Mouse (Mus musculus): ENCODE data around the gene Igdcc3. TPM values are rescaled to one million over a fixed set of nuclear protein-coding genes. Genes with fewer than 3 reads are reported as not detected.
A peak's percentile ranks its signal among the peaks of the same experiment; 100 is the strongest.

Igdcc3 gene
- polyA plus RNA-seq, 1 experiment, result not detected

- Histone ChIP-seq H3K9me3 (ENCODE audit: control insufficient read depth, low read length) (no peaks in the 10 kb centered on the region), H3K4me3 (replicated peaks) (no peak overlapping the region), H3K27me3 (ENCODE audit: control insufficient read depth) (peaks cover 55% of the 10 kb centered on the region), H3K4me1 (ENCODE audit: control insufficient read depth) (peaks cover 3% of the 10 kb centered on the region), H3K36me3 (ENCODE audit: control insufficient read depth) (no peaks in the 10 kb centered on the region)
- TF ChIP-seq GATA1 (IDR thresholded peaks at IDR 0.05; ENCODE audit: low read length) (no peak), TAL1 (IDR thresholded peaks at IDR 0.05; ENCODE audit: low read length) (no peak)
Measured at GRCm38 (mm10) chr9:65178336-65179213, 37.6 kb downstream of the Igdcc3 start.

GRCm38 (mm10) chr9:65179817-65180624, 39.0 kb downstream of the Igdcc3 start:
- no peaks in the 10 kb centered on the region for H3K36me3 ChIP-seq (ENCODE audit: control insufficient read depth)
- H3K4me1 ChIP-seq (ENCODE audit: control insufficient read depth), result peaks cover 3% of the 10 kb centered on the region
- H3K27me3 ChIP-seq (ENCODE audit: control insufficient read depth), result peaks cover 56% of the 10 kb centered on the region
- H3K4me3 ChIP-seq (replicated peaks), result no peak overlapping the region
- TF ChIP-seq TAL1 (IDR thresholded peaks at IDR 0.05; ENCODE audit: low read length) (no peak), GATA1 (IDR thresholded peaks at IDR 0.05; ENCODE audit: low read length) (no peak)
- no peaks in the 10 kb centered on the region for H3K9me3 ChIP-seq (ENCODE audit: control insufficient read depth, low read length)

GRCm38 (mm10) chr9:65188599-65188998, 47.6 kb downstream of the Igdcc3 start:
- Histone ChIP-seq H3K36me3 (ENCODE audit: control insufficient read depth) (no peaks in the 10 kb centered on the region), H3K27me3 (ENCODE audit: control insufficient read depth) (peaks cover 4% of the 10 kb centered on the region; the same call in 1 of the 2 replicates), H3K4me3 (replicated peaks) (no peak overlapping the region), H3K9me3 (ENCODE audit: control insufficient read depth, low read length) (no peaks in the 10 kb centered on the region), H3K4me1 (ENCODE audit: control insufficient read depth) (peaks cover 11% of the 10 kb centered on the region)
- no peak for TF ChIP-seq TAL1 (IDR thresholded peaks at IDR 0.05; ENCODE audit: low read length)
- TF ChIP-seq GATA1 (IDR thresholded peaks at IDR 0.05; ENCODE audit: low read length), result no peak

GRCm38 (mm10) chr9:65190306-65190705, 49.3 kb downstream of the Igdcc3 start:
- TF ChIP-seq GATA1 (IDR thresholded peaks at IDR 0.05; ENCODE audit: low read length) (no peak), TAL1 (IDR thresholded peaks at IDR 0.05; ENCODE audit: low read length) (no peak)
- no peak overlapping the region for H3K4me3 ChIP-seq (replicated peaks)
- H3K4me1 ChIP-seq (ENCODE audit: control insufficient read depth), result peaks cover 20% of the 10 kb centered on the region
- H3K36me3 ChIP-seq (ENCODE audit: control insufficient read depth), result no peaks in the 10 kb centered on the region
- H3K27me3 ChIP-seq (ENCODE audit: control insufficient read depth), result no peaks in the 10 kb centered on the region
- no peaks in the 10 kb centered on the region for H3K9me3 ChIP-seq (ENCODE audit: control insufficient read depth, low read length)

- H3K4me1 ChIP-seq (ENCODE audit: control insufficient read depth), result peaks cover 29% of the 10 kb centered on the region
- H3K4me3 ChIP-seq (replicated peaks), result no peak overlapping the region
- no peak for TF ChIP-seq GATA1 (IDR thresholded peaks at IDR 0.05; ENCODE audit: low read length)
- no peak for TF ChIP-seq TAL1 (IDR thresholded peaks at IDR 0.05; ENCODE audit: low read length)
- H3K27me3 ChIP-seq (ENCODE audit: control insufficient read depth), result no peaks in the 10 kb centered on the region
- no peaks in the 10 kb centered on the region for H3K9me3 ChIP-seq (ENCODE audit: control insufficient read depth, low read length)
- H3K36me3 ChIP-seq (ENCODE audit: control insufficient read depth), result no peaks in the 10 kb centered on the region
Measured at GRCm38 (mm10) chr9:65191389-65191754, 50.4 kb downstream of the Igdcc3 start.

GRCm38 (mm10) chr9:65191755-65192469, 50.9 kb downstream of the Igdcc3 start:
- Histone ChIP-seq H3K36me3 (ENCODE audit: control insufficient read depth) (no peaks in the 10 kb centered on the region), H3K4me1 (ENCODE audit: control insufficient read depth) (peaks cover 34% of the 10 kb centered on the region), H3K27me3 (ENCODE audit: control insufficient read depth) (no peaks in the 10 kb centered on the region), H3K4me3 (replicated peaks) (no peak overlapping the region), H3K9me3 (ENCODE audit: control insufficient read depth, low read length) (no peaks in the 10 kb centered on the region)
- TF ChIP-seq GATA1 (IDR thresholded peaks at IDR 0.05; ENCODE audit: low read length) (no peak), TAL1 (IDR thresholded peaks at IDR 0.05; ENCODE audit: low read length) (no peak)

GRCm38 (mm10) chr9:65193214-65193613, 52.2 kb downstream of the Igdcc3 start:
- H3K9me3 ChIP-seq (ENCODE audit: control insufficient read depth, low read length), result no peaks in the 10 kb centered on the region
- H3K4me1 ChIP-seq (ENCODE audit: control insufficient read depth), result peaks cover 46% of the 10 kb centered on the region
- no peaks in the 10 kb centered on the region for H3K27me3 ChIP-seq (ENCODE audit: control insufficient read depth)
- TF ChIP-seq TAL1 (IDR thresholded peaks at IDR 0.05; ENCODE audit: low read length) (no peak), GATA1 (IDR thresholded peaks at IDR 0.05; ENCODE audit: low read length) (no peak)
- H3K36me3 ChIP-seq (ENCODE audit: control insufficient read depth), result no peaks in the 10 kb centered on the region
- peak overlapping the region; percentile 17 for H3K4me3 ChIP-seq (replicated peaks)

GRCm38 (mm10) chr9:65195053-65195452, 54.1 kb downstream of the Igdcc3 start, which contains the start of gene Parp16:
TSS of gene Parp16 (plus strand) at chr9:65195353.
- Histone ChIP-seq H3K27me3 (ENCODE audit: control insufficient read depth) (no peaks in the 10 kb centered on the region), H3K9me3 (ENCODE audit: control insufficient read depth, low read length) (no peaks in the 10 kb centered on the region), H3K36me3 (ENCODE audit: control insufficient read depth) (no peaks in the 10 kb centered on the region), H3K4me1 (ENCODE audit: control insufficient read depth) (peaks cover 58% of the 10 kb centered on the region), H3K4me3 (replicated peaks) (peak within 1 kb of the TSS; percentile 2)
- TF ChIP-seq TAL1 (IDR thresholded peaks at IDR 0.05; ENCODE audit: low read length) (no peak), GATA1 (IDR thresholded peaks at IDR 0.05; ENCODE audit: low read length) (no peak)

All from erythroblast, embryonic 14.5 days (primary cell).